Mouse (Mus musculus) olfactory bulb, adult 2 months (tissue): ENCODE results near the gene Serpina12.

Experiments used
- CTCF ChIP-seq: fragments of 200-500 bp; IDR thresholded peaks from 2 replicates; pipeline ENCODE4 v1.5.1; 2012; ENCODE audit warnings: low read depth, mild to moderate bottlenecking, low read length, moderate library complexity; ENCODE audit not compliant: insufficient read depth
- POLR2A ChIP-seq: fragments of 200-500 bp; IDR thresholded peaks from 2 replicates; pipeline ENCODE4 v1.6.1; 2012; ENCODE audit warnings: mild to moderate bottlenecking, low read depth, low read length, moderate library complexity; ENCODE audit not compliant: insufficient read depth

- TF ChIP-seq CTCF (no peak), POLR2A (no peak)
Measured at GRCm38 (mm10) chr12:104071708-104072107, 27.5 kb upstream of the Serpina12 start.
